Mouse (Mus musculus): ENCODE measurements around the gene Nfia.

Gene Nfia

DNA sequence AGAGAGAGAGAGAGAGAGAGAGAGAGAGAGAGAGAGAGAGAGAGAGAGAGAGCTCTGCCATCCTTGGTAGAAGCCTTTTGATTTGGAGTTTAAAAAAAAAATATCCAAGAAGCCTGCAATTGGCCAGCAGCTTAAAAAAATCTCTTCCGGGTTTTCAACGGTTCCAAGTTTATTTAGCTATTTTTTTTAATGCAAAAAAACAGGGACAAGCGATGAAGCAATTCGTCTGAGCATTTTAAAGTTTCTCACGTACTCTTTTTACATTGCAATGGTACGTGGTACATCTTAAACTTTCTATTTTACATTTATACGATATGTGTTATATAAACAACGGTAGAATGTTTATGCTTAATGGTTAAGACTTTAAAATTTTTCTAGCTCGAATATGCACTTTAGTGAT, at the start of gene Nfia:
TSS of gene Nfia (plus strand) at position 94 of the 400 bp plus-strand sequence.
- DNase-seq = no peak

DNA sequence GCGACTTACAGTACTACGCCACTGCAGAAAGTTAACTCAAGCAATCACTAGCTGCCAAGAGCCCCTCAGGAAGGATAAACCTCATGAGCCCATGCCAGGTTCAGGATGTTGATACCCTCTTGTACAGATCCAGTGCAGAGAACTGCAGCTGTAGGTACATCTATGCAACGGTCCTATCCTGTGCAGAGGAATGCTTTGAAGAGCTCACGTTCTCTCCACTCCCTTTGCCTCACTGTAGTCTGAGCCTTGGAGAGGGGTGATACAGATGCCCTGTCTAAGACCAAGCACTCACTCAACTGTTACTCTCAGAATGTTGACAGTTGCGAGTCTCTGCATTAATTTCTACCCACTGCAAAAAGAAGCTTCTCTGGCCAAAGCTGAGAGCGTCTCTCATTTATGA, 49.2 kb upstream of the Nfia start:
- no peak for DNase-seq

DNA sequence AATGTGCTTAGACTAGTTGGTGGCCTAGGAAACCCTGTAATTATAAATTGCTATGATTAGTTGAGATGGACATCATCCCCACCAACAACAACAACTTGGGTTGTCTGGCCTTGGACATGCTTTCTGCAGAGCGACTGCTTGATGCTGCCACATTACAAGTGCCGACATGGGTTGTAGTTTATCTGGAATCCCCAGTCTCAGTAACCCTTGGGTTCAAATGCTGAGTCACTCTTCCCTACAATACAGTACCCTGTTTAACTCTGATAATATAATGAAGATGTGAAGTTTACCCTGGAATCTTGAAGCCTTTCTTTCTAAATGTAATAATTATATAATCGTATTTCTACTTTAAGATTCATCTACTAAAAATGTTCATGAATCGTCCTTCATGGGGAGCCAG, 44.0 kb upstream of the Nfia start:
- DNase-seq = no peak

DNA sequence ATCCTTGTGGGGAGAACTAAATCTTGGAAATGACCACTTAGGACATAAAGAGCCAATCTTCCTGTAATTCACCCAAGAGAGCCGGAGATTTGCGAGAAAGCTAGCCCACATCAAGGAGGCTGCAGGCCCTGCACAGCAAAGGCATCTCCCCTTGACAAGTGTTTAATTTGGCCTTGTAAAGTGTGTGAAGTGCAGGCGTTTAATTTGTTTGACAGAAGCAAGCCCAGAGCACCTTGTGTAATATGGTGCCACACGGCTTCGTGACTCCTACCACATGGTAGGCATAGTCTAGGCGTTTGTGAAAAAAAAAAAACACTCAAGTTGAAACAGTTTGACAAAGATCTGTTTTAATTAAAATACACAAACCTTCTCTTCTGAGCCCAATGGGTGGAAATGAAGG, 42.5 kb upstream of the Nfia start:
- DNase-seq = no peak

DNA sequence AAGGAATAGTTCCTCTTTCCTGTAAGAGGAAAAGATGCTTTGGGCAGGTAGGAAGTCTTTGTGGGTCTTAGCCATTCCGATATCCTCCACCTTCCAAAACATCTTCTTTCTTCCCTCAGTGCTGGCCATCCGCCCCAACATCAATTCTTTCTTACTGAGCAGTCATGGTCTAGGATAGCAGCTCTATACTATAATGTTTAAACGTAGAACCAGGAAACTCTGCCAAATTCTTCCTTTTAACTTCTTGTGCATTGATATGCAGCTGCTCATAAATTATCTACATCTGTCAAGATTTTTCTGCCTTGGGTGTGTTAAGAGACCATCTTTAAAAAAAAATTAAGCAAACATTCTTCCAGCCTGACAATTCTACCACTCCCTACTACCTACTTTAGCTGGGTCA, 42.1 kb upstream of the Nfia start:
- DNase-seq = no peak

DNA sequence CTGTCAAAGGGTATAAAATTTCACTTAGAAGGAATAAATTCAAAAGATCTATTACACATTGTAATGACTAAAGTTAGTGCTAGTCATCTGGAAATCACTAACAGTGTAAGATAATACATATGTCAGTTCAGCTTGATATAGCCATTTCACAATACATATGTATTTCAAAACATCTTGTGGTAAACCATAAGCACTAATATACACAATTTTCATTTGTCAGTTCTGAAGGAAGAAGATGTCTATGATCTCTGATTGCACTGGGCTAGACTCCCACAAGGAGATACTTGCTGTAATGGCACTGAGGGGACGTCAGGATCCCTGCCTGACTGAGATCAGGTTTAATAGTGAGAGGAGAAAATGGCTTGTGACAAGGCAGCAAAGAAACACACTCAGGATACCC, 39.1 kb upstream of the Nfia start:
- DNase-seq = no peak

DNA sequence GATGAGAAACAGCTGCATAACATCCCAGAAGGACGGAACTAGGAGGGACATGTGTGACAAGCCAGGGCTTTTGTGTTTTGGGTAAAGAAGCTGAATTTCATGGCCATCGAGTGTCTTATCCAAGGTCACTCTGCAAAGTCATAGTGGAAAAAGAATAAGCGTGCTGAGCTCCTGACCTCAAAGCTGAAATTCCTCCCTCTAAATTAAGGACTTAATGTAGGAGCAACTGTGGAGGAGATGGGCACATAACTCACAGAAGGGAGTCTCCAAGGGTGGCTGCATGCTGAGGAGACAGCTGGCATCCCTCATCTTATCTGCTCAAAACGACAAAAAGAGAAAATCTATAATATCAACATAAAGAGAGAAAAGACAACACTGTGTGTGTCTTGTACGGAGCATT, 28.6 kb upstream of the Nfia start:
- peak; percentile 11 for DNase-seq

DNA sequence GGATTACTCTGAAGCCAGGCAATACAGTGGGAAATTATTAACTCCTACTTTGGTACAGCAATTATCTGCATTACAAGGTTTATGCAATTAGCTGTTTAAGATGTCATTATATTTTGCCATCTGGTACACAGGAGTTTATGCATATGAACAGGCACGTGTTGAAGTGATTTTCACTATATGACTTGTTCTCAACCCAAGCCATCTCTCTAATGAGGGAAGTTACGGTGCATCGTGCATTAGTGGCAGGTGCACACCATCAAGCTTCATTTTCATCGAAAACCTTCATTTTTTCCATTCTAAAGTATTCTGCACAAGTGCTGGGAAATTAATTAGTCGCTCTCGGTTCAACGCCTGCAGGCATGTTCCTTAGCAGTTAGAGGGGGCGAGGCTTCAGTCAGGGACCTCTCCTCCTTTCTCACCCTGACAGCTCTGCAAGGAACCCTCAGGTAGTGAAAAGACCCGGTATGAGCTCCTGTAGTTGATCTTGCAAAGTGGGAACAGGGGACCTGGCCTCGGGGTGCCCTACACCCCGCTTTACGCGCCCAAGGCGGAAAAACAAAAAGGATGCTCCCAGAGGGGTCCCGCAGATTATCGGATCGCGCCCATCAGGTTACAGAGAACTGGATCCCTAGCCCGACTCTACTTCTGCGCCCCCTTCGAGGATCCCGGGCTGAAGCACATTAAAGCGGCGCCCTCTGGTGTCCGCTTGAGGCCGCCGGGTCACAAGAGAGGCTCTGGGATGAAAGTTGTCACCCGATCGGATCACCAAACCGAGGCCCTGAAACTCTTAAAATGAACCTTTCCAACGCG, 27.0 kb upstream of the Nfia start:
- DNase-seq = peak; percentile 90

DNA sequence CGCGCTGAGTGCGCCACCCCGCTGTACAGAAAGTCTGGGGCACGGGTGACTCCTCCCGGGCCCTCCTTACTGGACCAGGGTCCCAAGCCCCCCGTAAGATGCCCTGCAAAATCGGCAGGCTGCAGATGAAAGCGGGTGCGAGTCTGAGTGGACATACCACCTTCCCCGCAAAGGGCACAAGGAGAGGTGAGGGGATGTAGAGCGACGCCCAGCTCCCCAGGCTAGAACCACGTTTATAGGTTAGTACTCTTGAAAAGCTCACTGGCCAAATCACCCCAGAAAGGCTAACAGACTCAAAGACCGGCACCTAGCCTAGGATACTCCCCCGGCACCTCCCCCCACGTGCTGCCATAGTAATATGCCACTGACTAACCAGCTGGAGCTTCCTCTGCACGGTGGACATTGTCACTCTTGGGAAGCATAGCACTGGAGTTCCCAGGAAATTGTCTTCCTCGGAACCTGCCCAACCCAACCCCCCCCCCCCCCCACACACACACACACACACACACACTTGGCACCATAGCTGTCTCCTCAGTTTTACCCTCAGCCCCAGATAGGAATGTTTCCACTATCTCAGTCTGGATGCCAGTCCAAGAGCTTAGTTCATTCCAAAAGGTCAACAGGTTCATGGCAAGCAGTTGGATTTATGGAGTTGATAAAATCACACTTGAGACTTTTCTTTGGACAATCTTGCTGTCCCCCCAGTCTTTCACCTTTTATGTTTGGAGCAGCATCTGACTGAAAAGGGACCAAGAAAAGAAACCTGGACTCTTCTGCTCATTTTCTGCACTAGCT, 26.2 kb upstream of the Nfia start:
- no peak for DNase-seq

DNA sequence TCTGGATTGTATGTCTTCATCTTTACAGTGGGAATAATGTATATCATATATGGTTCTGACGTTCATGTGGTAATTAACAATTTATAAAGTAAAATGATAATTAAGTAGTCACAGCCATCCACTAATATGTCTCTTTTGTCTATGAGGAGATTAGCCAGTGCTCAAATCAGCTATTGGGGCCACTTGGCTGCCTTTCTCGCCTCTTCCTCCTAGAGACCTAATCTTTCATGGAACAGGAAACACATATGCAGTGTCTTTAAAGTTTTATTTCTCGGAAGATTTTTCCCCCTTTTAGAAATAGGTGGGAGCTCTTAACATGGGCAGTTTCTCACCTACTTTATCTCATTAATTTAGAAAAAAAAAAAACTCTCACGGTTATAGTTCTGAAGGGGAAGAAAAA, 22.1 kb upstream of the Nfia start:
- DNase-seq = no peak

DNA sequence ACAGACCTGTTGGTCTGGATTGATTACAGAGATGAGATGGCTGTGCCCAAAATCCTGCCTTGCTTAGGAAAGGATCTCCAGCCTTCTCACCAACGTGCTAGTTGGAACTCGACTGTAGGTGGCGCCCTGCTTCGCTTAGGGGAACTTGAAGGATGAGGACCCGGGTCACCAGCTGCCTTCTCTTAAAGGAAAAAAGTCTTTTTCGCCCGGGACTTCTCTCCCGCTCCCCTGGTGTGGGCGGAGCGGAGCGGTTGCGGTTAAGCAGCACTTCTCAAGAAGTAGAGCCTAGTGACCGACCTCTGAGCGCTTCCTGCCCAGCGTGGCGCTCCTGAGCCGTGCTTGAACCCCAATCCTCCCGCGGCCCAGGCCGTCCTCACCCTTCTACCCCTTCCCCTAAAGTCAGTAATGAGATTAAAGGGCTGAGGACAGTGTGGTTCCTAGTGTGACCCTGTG, 21.5 kb upstream of the Nfia start:
- peak; percentile 98 for DNase-seq

DNA sequence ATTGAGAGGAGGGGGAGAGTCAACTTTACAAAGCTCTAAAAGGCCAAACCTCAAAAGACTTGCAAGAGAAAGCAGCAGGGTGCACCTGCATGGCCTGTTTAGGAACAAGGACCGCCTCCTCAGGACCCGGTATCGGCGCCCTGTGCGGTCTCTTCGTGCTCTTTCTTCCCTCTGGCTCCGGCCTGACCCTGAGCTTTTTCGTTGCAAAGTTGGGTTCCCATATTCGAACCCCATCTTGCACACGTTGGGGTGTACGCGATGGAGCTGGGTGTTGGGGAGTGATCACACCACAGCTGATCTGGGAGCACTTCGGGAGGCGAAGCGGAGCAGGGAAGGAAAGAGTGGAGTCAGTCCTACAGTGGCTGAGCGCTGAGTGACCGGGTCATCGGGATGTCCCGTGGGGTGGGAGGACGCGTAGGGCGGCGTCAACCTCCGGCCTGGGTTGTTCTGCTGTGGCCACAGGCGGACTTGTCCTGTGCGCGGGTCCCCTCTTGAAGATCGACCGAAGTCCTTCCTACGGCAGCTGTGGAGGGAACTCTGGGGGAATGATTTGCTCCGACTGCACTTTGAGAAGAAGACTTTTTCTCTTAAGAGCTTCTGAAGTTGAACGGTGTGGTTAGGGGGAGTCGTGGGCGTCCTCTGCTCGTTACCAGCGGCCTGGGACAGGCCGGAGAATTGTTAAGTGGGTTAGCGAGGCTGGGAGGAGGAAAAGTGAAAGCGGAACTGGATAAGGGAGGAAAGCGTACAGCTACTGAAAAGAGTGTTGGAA, 20.9 kb upstream of the Nfia start:
- DNase-seq = peak; percentile 88

DNA sequence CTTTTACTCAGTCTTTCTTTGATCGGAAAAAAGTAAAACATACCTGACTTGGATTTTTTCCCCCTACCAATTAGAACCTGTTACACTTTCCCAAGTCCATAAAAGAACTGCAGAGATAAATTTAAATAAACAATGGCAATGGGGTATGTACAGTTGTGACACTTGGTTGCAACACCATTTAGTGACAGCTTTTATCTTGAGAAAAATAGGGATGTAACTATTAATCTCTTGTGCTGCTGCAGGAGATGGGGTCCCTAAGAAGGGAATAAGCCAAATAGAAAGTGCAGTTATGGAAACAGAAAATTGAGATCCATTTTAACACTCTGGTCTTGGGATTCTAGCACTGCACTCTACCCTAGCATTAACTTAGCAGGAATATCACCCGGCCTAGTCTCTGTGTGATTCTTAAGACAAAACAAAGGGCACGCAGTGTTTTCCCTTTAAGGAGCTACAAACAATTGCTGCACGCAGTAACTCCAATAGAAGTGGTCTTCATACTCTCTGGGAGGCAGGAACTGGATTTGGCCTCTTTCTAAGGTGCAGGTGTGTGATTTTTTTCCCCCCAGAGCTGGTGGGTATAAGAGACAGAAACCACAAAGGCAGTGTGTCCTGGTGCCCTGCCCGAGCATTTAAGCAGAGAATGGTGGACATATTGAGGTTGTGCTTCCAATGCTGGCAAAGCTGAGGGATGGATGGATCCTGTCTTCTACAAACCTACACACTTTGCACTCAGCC, 20.1 kb upstream of the Nfia start:
- DNase-seq = no peak

DNA sequence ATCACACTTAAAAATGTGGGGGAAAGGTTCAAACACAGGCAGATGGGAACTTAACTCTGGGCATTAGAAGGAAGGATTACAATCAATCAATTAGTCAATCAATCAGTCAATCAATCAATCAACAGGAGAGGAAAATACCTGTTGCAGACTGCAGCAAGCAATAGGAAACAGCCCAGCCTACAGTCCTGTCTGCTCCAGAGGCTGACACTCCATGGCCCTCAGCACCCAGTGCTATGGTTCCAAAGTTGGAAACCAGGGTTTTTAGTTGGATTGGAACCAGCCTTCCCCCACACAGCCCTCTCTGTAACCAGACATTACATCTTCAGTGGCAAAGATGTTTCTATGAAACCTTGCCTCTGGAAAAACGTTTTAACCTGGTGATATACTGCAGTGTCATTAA, 19.0 kb upstream of the Nfia start:
- DNase-seq = no peak

DNA sequence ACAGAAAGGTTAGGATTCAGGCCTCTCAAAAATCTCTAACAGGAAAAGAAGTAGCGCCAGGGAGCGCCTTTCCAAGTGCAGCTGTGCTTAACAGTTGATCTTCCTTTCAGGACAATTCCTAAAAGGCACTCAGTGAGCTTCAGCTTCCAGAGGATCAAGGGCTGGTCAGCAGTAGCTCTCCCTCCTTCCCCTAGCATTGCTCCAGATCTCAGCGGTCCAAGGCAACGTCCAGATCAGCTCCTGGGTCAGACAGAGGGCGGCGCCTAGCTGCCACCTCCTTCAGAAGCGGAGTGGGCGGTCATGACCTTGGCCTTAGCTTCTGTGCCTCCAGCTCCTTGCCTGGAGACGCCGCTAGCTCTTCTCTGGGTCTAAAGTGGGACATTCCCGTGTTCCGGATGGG, 18.3 kb upstream of the Nfia start:
- peak; percentile 72 for DNase-seq

DNA sequence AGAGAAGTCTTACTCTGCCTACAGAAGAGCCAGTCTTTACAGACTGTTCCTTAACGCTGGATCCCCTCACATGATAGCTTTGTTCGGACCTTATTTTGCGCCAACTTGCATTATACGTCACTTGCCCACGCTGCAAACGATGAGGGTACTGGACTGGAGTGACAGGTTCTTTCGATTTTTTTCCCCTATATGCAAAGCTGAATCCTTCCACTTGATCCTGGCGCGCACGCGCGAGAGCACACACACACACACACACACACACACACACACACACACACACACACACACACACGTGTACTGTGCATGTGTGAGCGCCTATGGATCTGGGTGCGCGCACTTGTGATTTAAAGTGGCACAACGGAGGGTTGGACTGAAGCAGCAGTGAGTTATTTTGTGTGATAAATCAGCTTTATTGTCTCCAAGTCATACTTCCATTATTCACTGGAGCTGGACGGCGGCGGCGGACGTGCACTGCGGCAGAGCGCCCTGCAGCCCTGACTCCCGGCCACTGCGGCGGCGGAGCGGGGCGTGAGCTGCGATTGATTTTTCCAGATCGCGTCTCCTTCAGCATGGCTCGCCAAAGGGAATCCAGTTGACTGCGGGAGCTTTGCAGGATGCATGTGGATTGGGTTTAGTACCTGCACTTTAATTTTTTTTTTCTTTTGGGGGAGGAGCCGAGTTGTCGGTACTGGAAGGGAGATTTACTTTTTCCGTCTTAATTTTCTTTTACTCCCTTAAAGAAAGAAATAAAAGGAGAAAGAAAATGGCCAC, 15.1 kb upstream of the Nfia start:
- peak; percentile 86 for DNase-seq

DNA sequence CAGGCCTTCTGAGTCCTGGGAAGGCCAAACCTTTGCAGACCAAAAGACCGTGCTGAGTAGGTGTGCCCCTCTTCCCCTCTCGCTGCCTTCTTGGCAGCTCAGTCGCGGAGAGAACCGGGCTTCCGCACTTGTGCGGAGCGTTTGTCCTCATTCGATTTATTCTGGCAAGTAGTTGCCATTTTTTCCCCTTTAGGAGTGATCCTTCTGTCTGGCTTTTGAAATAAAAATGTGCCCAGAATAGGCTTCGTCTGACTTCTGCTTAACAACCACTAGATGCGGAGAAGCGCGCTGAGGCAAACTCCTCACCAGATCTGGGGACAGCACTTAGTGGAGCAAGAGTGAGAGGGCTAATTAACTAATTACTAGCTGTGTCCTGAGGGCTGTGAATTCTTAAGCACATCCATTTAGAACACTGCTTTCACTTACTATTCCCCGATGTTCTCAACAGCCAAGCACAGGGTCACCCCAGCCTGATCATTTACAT, 14.5 kb upstream of the Nfia start:
- peak; percentile 58 for DNase-seq

DNA sequence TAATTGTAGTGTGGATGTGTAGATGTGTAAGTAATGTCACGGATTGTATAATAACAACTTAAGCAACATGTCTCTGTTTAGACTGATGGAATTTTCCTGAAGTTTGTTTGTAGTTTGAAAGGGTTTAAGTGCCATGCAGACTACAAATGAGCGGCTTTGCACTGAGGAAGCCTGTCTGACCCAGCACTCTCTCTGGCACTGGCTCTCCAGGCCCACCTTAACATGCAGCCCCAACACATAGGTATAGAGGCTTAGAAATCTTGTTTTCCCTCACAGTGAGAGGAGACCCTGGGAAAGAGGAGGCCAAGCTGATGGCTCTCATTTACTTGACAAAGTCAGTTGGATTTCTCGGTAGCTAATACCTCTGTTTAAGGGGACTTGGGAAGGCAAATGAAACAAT, 13.9 kb upstream of the Nfia start:
- DNase-seq = no peak

DNA sequence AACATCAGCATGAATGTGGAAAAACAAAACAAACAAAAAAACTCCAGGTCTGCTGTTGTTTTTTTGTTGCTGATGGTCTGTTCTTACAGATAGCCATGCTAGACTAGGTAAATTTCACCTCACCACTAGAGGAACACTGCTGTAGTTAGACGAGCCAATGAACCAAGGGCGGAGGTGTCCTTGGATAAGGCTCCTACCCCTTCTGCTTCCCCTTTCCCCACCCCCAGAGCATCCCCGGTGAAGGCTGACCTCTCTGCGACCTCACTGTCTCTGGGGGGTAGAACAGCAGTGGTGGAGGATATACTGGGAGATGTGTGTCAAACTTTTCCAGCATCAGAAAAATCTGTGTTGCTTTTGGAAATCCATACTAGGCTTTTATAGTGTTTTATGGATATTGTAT, 7.9 kb upstream of the Nfia start:
- DNase-seq = peak; percentile 14

DNA sequence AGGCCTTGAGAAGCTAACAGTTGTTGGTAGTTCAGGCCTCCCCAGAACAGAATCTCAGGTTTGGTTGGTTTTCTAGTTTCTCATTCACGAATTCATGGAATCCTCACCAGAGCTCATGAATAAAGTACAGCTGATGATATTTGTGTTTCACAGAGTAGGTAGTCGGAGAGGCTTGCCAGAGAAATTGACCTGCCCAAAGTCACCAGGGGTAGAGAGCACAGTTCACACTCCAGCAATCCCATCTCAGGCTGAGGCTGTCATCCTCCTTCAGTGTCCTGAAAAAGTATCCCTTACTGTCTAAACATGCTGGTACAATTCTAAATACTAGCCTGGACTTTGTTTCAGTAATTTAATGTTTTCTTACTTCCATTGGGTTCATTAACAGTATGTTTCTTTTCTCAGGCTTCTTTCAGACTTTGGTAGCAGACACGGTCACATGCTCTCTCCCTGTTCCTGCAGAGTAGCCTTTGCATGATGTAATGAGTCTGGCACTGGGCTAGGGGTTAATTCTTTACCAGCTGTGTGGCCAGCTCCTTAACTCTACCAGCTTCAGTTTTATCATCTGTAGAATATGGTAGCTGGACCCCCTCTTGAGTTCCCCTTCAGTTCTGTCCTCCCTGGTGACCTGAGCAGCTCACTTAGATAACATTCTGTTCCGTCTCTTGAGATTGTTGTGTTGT, 7.1 kb upstream of the Nfia start:
- peak; percentile 57 for DNase-seq

DNA sequence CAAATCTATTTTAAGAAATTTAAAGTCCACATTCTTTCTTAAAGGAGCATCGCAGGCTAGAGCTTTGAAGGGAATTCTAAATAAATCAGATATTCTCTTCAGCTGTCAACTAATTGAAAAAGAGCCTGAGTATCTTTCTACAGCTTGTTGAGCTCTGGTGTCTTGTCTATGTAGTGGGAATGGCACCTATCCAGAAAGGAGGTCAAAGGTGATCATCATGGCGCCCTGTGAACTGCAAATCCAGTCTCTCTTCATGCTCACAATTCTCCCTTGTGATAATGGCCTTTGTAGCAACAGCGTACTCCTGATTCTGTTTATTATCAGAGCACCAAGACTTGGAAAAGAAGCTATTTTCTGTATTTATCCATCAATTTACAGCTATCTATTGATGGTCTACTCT, 6.4 kb upstream of the Nfia start:
- peak; percentile 4 for DNase-seq

All from kidney, postnatal 10 days (tissue).